Mouse (Mus musculus) G1E (cell line): Measurements from ENCODE around the gene St3gal4. TPM values are rescaled to one million over a fixed set of nuclear protein-coding genes. Genes with fewer than 3 reads are reported as not detected.

Experiments
- ATAC-seq: 2 replicates; pipeline ENCODE4 v1.8.0; 2016; ENCODE audit warnings: mild to moderate bottlenecking; ENCODE audit not compliant: insufficient number of reproducible peaks, poor library complexity, low FRiP score, severe bottlenecking; ENCODE audit errors: extremely low read depth
- DNase-seq: peaks from one replicate; pipeline ENCODE4 v3.0.0; 2012; ENCODE audit warnings: low spot score
- H3K27me3 ChIP-seq: 2 replicates; pipeline ENCODE4 v1.6.1; 2012; ENCODE audit warnings: mild to moderate bottlenecking, low read length, inconsistent platforms; ENCODE audit not compliant: insufficient read depth
- H3K36me3 ChIP-seq: replicated peaks from 2 replicates; pipeline ENCODE3; 2012; ENCODE audit warnings: mild to moderate bottlenecking, inconsistent platforms
- H3K4me1 ChIP-seq: 2 replicates; pipeline ENCODE4 v1.6.1; 2012; ENCODE audit warnings: low read depth, low read length, inconsistent platforms, mixed read lengths; ENCODE audit not compliant: insufficient read depth
- H3K4me3 ChIP-seq: 2 replicates; pipeline ENCODE4 v1.5.1; 2012; ENCODE audit warnings: low read depth, mild to moderate bottlenecking, inconsistent platforms, low read length, moderate library complexity, mixed read lengths
- H3K9me3 ChIP-seq: replicated peaks from 2 replicates; pipeline ENCODE4 v1.6.1; 2012; ENCODE audit warnings: inconsistent platforms
- CTCF ChIP-seq: IDR thresholded peaks from 2 replicates; pipeline ENCODE4 v1.5.1; 2012; ENCODE audit warnings: low read depth, low read length, inconsistent platforms, mixed read lengths
- GATA1 ChIP-seq: IDR thresholded peaks from 2 replicates; pipeline ENCODE4 v1.6.1; 2012; ENCODE audit warnings: borderline replicate concordance, low read length, inconsistent platforms, mixed read lengths
- GATA2 ChIP-seq: IDR thresholded peaks from 2 replicates; pipeline ENCODE4 v1.6.1; 2012; ENCODE audit warnings: low read depth, low read length, inconsistent platforms, borderline replicate concordance
- POLR2AphosphoS5 ChIP-seq: IDR thresholded peaks from 2 replicates; pipeline ENCODE4 v1.6.1; 2012; ENCODE audit warnings: low read depth, low read length, inconsistent platforms; ENCODE audit not compliant: insufficient replicate concordance
- TAL1 ChIP-seq: conservative IDR thresholded peaks from 2 replicates; pipeline ENCODE4 v1.6.1; 2012; ENCODE audit warnings: low read depth, low read length, inconsistent platforms, mixed read lengths
- polyA plus RNA-seq: library from polyadenylated mRNA; stranded (reverse); fragments of >175 nt; gene quantifications from 2 replicates; pipeline ENCODE4 v1.2.3, GENCODE M21; 2012
- total RNA-seq, 2 experiments: library from RNA; stranded (forward) in 1 of 2; stranded (reverse) in 1 of 2; fragments of 200-1000 nt in 1 of 2; fragments of >200 nt in 1 of 2; fragmentation: Nextera tagmentation in 1 of 2; gene quantifications; 2 replicates each; pipeline ENCODE4 v1.2.3; 2014 to 2017

Gene St3gal4
- total and polyA plus RNA-seq, 3 experiments, result 19.6 to 26.1 (median 21.8) TPM

DNA sequence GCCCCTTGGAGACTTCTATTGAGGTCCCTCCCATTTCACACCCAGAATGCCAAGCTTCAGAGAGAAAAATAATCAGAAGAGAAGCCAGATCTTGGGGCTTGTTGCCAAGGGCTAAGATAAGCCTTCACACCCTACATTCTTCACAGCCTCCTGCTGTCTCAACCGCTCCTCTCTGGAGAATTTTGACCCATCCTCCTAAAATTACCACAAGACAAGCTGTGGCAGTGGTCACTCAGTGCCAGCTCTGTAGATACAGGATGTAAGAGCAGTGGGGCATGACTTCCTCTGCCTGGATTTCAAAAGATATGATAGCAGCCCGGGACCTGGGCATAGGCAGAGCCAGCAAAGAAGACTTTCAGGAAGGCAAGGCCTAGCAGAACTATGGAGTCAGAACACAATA, 57.6 kb downstream of the St3gal4 start:
- DNase-seq (no peak), ATAC-seq (no peak)
- Histone ChIP-seq H3K4me3 (no peak overlapping the region), H3K9me3 (no peaks in the 10 kb centered on the region), H3K27me3 (no peaks in the 10 kb centered on the region), H3K36me3 (peaks cover 34% of the 10 kb centered on the region), H3K4me1 (peaks cover 25% of the 10 kb centered on the region)
- TF ChIP-seq GATA2 (no peak), POLR2AphosphoS5 (no peak), TAL1 (no peak), CTCF (no peak), GATA1 (no peak)

DNA sequence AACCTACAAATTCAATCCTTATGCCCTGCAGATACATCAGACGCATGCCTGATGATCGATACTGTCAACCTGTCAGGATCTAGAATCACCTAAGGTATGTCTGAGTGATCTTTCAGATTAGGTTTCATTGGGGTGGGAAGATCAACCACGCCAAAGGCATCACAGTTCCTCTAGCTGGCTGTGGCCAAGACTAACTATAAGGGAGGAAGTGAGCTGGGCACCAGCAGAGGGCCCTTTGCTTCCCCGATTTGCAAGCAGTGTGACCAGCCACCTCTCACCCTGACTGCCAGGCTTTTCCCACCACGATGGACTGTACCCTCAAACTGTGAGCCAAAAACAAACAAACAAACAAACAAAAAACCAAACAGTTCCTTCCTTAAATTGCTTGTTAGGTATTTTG, 59.2 kb downstream of the St3gal4 start:
- no peaks in the 10 kb centered on the region for H3K27me3 ChIP-seq
- peaks cover 50% of the 10 kb centered on the region for H3K36me3 ChIP-seq
- DNase-seq, result no peak
- no peak for ATAC-seq
- no peak overlapping the region for H3K4me3 ChIP-seq
- peaks cover 37% of the 10 kb centered on the region for H3K4me1 ChIP-seq
- no peaks in the 10 kb centered on the region for H3K9me3 ChIP-seq
- no peak for TF ChIP-seq GATA1
- no peak for TF ChIP-seq CTCF
- no peak for TF ChIP-seq GATA2
- TF ChIP-seq POLR2AphosphoS5, result no peak
- TF ChIP-seq TAL1, result no peak

DNA sequence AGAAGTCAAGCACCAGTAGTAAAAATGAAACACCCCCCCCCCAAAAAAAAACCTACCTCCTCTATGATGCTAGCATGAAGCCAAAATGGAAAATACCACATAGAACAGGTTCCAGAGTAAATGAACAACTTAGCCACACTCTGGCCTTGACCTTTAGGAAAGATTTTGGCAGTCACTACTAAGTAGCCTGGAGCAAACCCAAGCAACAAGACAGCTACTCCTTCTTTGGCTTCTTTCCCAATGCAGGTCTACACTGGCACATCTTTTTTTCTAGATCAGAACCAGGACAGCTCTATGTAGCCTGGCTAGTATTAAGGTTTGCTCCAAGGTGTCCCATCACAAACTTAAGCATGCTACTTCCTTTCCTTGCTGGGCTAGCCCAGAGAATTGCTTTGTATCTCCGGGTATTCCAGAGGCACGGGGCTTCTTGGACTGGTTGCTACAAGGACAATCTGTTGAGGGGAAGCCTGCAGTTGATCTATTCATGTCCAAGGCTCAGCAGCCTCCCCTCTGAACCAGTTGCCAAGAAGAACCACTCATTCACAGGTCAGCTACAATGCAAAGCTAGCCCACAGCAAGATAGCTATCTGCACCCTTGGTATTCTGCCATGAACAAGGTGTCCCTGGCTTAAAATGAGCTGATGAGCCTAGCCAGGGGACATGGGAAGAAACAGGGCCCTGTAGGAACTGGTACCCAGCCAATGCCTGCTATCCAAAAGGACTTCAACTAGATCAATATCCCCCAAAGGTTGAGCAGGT, 60.3 kb downstream of the St3gal4 start:
- H3K4me1 ChIP-seq, result peaks cover 37% of the 10 kb centered on the region
- no peak overlapping the region for H3K4me3 ChIP-seq
- H3K27me3 ChIP-seq, result no peaks in the 10 kb centered on the region
- H3K9me3 ChIP-seq, result no peaks in the 10 kb centered on the region
- H3K36me3 ChIP-seq, result peaks cover 60% of the 10 kb centered on the region
- TF ChIP-seq CTCF, result no peak
- no peak for TF ChIP-seq POLR2AphosphoS5
- TF ChIP-seq GATA2, result no peak
- no peak for TF ChIP-seq GATA1
- no peak for TF ChIP-seq TAL1
- no peak for ATAC-seq
- DNase-seq, result no peak

DNA sequence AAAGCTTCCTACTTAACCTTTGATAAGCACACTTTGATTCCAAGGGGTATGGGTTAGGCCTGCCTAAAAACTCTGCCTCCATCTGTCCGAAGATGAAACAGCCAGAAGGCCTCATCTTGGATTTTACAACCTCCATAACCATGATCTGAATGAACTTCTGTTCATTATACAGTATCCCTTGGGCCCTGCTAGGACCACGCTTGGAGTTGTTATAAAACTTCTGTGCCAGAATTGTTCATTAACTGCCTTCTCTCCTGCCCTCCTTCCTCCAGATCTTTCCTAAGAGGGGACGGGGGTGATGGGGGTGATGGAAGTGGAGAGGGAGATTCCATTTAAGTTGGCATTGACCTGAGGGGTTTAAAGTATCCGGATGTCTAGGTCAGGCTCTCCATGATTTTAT, 60.9 kb downstream of the St3gal4 start:
- no peak for TF ChIP-seq POLR2AphosphoS5
- no peak for TF ChIP-seq GATA2
- no peak for TF ChIP-seq CTCF
- no peak for TF ChIP-seq TAL1
- TF ChIP-seq GATA1, result no peak
- ATAC-seq (no peak), DNase-seq (no peak)
- H3K9me3 ChIP-seq, result no peaks in the 10 kb centered on the region
- H3K36me3 ChIP-seq, result peaks cover 63% of the 10 kb centered on the region
- no peaks in the 10 kb centered on the region for H3K27me3 ChIP-seq
- H3K4me3 ChIP-seq, result no peak overlapping the region
- peaks cover 37% of the 10 kb centered on the region for H3K4me1 ChIP-seq

DNA sequence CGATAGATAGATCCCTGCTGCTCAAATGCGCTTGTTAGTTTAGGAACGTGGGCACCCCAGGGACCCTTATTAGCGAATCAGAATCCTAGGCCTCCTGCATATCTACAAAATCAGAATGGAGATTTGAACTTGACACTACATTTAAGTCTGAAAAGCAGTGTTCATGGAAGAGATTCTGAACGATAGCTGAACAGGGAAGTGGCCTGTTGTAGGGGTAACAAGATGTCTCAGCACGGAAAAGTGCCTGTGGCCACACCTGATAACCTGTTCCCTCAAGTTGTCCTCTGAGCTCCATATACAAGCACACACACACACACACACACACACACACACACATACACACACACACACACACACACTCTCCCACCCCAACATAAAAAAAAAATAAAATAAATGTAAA, 61.4 kb downstream of the St3gal4 start:
- Histone ChIP-seq H3K27me3 (no peaks in the 10 kb centered on the region), H3K9me3 (no peaks in the 10 kb centered on the region), H3K4me1 (peaks cover 37% of the 10 kb centered on the region), H3K4me3 (no peak overlapping the region), H3K36me3 (peaks cover 67% of the 10 kb centered on the region)
- TF ChIP-seq CTCF, result no peak
- no peak for TF ChIP-seq GATA1
- no peak for TF ChIP-seq TAL1
- TF ChIP-seq POLR2AphosphoS5, result no peak
- no peak for TF ChIP-seq GATA2
- no peak for ATAC-seq
- no peak for DNase-seq

DNA sequence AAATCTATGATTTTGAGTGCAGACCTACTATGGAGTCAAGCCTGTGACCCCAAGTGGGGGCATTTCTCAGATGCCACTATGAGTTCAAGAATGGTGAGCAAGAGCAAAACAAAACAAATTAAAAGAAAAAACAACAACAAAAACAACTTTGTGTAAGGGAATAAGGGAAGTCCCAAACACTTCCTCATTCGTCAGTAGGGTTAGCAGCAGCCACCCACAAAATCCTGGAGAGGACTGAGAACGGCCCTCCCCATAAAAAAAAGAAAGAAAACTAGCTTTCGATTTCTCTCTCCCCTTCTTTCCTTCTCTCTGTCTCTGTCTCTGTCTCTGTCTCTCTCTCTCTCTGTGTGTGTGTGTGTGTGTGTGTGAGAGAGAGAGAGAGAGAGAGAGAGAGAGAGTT, 62.5 kb downstream of the St3gal4 start:
- DNase-seq (peak; percentile 25), ATAC-seq (no peak)
- H3K4me3 ChIP-seq, result no peak overlapping the region
- no peaks in the 10 kb centered on the region for H3K9me3 ChIP-seq
- peaks cover 37% of the 10 kb centered on the region for H3K4me1 ChIP-seq
- TF ChIP-seq GATA2 (no peak), POLR2AphosphoS5 (no peak), CTCF (no peak), TAL1 (no peak), GATA1 (no peak)
- H3K36me3 ChIP-seq, result peaks cover 72% of the 10 kb centered on the region
- H3K27me3 ChIP-seq, result no peaks in the 10 kb centered on the region
